Mouse (Mus musculus) heart, postnatal 0 days (tissue): Measurements from ENCODE around the gene Pde4dip.

Experiments
- CTCF ChIP-seq: IDR thresholded peaks from 2 replicates; pipeline ENCODE4 v1.5.1; 2016; ENCODE audit warnings: antibody characterized with exemption, control low read depth, low read depth
- EP300 ChIP-seq: IDR thresholded peaks from 2 replicates; pipeline ENCODE4 v1.6.1; 2016; ENCODE audit warnings: antibody characterized with exemption, low read depth

DNA sequence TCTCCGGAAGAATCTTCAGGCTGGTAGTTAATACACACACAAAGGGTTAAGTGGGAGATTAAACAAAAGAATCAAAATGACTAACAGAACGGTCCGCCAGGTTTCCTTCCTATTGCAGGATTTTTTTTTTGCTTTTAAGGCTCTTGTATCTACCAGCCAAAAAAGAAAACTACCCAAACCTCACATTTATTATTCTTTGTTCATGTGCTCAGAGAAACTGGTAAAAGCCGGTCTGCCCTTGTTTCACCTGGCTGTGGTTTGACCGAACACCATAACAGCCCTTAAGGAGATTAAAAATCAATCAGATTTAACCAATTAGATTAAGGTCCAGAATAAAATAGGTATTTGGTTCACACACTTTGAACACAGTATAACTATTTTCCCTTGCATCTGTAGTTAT is 124.4 kb downstream of the Pde4dip start:
- TF ChIP-seq EP300 (no peak), CTCF (no peak)
